Mouse (Mus musculus): ENCODE measurements around the gene Cdk5rap1. TPM values are rescaled to one million over a fixed set of nuclear protein-coding genes. Genes with fewer than 3 reads are reported as not detected.
A peak's percentile ranks its signal among the peaks of the same experiment; 100 is the strongest.
"Not testable (repeated sequence)": the region's sequence is repeated elsewhere in the genome, so short reads cannot be mapped to it uniquely, and the experiment has no call there.

Gene Cdk5rap1
- total and polyA plus RNA-seq, 2 experiments from 2014 or later, result 10.4 to 14.3 TPM

DNA sequence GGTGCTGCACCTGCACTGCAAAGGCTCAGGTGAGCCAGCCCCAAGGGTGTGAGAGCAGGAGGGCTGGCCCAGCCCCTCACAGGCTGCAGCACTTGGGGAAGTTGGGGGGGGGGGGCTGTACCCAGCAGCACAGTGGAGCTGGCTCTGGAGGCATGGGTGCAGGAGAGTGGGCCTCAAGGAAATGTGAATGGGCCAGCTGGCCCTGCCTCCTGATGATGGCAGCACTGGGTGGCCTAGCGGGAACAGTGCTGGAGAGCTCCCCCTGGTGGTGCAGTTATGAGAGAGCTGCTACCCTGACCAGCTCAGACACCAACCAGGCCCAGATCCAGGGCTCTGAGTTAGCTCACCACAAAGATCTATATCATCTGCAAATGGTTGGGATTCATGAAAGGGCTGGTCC, 72.3 kb downstream of the Cdk5rap1 start:
- peak; percentile 47 for ATAC-seq
- no peak overlapping the region for H3K4me3 ChIP-seq (ENCODE audit: low read depth, low read length)
- peak; percentile 78 for TF ChIP-seq CTCF (IDR thresholded peaks at IDR 0.05; ENCODE audit: low read depth)
- H3K9ac ChIP-seq, result no peak overlapping the region
- H3K36me3 ChIP-seq (ENCODE audit: insufficient read depth), result no peaks in the 10 kb centered on the region
- H3K9me3 ChIP-seq (ENCODE audit: low read length), result no peaks in the 10 kb centered on the region
- no peaks in the 10 kb centered on the region for H3K4me1 ChIP-seq (ENCODE audit: insufficient read depth)
- no peak overlapping the region for H3K27ac ChIP-seq (ENCODE audit: low read depth, low read length)
- 0% methylated on average over 1 of the region's 1 CpGs for WGBS
- DNase-seq, result peak; percentile 54
- H3K4me2 ChIP-seq (ENCODE audit: low read depth), result no peak overlapping the region
- no peaks in the 10 kb centered on the region for H3K27me3 ChIP-seq (ENCODE audit: insufficient read depth, low read length)

- H3K27me3 ChIP-seq (ENCODE audit: insufficient read depth, low read length); H3K36me3 ChIP-seq (ENCODE audit: insufficient read depth); H3K4me2 ChIP-seq (ENCODE audit: low read depth); ATAC-seq; H3K9ac ChIP-seq; H3K9me3 ChIP-seq (ENCODE audit: low read length); H3K4me1 ChIP-seq (ENCODE audit: insufficient read depth); H3K4me3 ChIP-seq (ENCODE audit: low read depth, low read length); H3K27ac ChIP-seq (ENCODE audit: low read depth, low read length): not testable (repeated sequence)
- 6% methylated on average over 10 of the region's 10 CpGs for WGBS
- peak; percentile 67 for DNase-seq
- TF ChIP-seq CTCF (IDR thresholded peaks at IDR 0.05; ENCODE audit: low read depth), result peak; percentile 63
These were observed 78.1 kb downstream of the Cdk5rap1 start for GRCm38 (mm10) chr2:154294746-154295145.

- no peaks in the 10 kb centered on the region for H3K27me3 ChIP-seq (ENCODE audit: insufficient read depth, low read length)
- no peak overlapping the region for H3K27ac ChIP-seq (ENCODE audit: low read depth, low read length)
- H3K4me3 ChIP-seq (ENCODE audit: low read depth, low read length), result no peak overlapping the region
- DNase-seq, result no peak
- no peaks in the 10 kb centered on the region for H3K9me3 ChIP-seq (ENCODE audit: low read length)
- no peak overlapping the region for H3K4me2 ChIP-seq (ENCODE audit: low read depth)
- no peaks in the 10 kb centered on the region for H3K4me1 ChIP-seq (ENCODE audit: insufficient read depth)
- H3K36me3 ChIP-seq (ENCODE audit: insufficient read depth), result no peaks in the 10 kb centered on the region
- 76% methylated on average over 1 of the region's 1 CpGs for WGBS
- H3K9ac ChIP-seq, result no peak overlapping the region
- no peak for ATAC-seq
- no peak for TF ChIP-seq CTCF (IDR thresholded peaks at IDR 0.05; ENCODE audit: low read depth)
These were observed 80.0 kb downstream of the Cdk5rap1 start for GRCm38 (mm10) chr2:154292833-154293232.

GRCm38 (mm10) chr2:154291866-154292265, 80.9 kb downstream of the Cdk5rap1 start:
- not testable (repeated sequence) for ATAC-seq; H3K4me3 ChIP-seq (ENCODE audit: low read depth, low read length); H3K4me1 ChIP-seq (ENCODE audit: insufficient read depth); H3K27ac ChIP-seq (ENCODE audit: low read depth, low read length); H3K36me3 ChIP-seq (ENCODE audit: insufficient read depth); H3K4me2 ChIP-seq (ENCODE audit: low read depth); H3K27me3 ChIP-seq (ENCODE audit: insufficient read depth, low read length); H3K9ac ChIP-seq; H3K9me3 ChIP-seq (ENCODE audit: low read length); DNase-seq
- WGBS, result 86% methylated on average over 3 of the region's 3 CpGs

Other genes with a start within 250 kb of the Cdk5rap1 start
- not detected in 2 replicates for gene Bpifa3, start 242.7 kb downstream of the Cdk5rap1 start, total RNA-seq (2014; rRNA removed)
- gene Bpifa3, start 242.7 kb downstream of the Cdk5rap1 start, polyA plus RNA-seq (2015; fragmentation: Nextera tagmentation; extraction: Ambion mirVana), result not detected in 2 replicates
- gene Bpifa1, start 230.1 kb downstream of the Cdk5rap1 start, total RNA-seq (2014; rRNA removed), result 0.31 and 2.0 TPM in 2 replicates
- gene Bpifa1, start 230.1 kb downstream of the Cdk5rap1 start, polyA plus RNA-seq (2015; fragmentation: Nextera tagmentation; extraction: Ambion mirVana), result 0.25 and 0.48 TPM in 2 replicates
- not detected in 2 replicates for gene Bpifa5, start 210.4 kb downstream of the Cdk5rap1 start, total RNA-seq (2014; rRNA removed)
- gene Bpifa5, start 210.4 kb downstream of the Cdk5rap1 start, polyA plus RNA-seq (2015; fragmentation: Nextera tagmentation; extraction: Ambion mirVana), result not detected in 2 replicates
- 0.33 TPM in 1 of 2 replicates, not detected in the other for gene Bpifb1, start 182.2 kb downstream of the Cdk5rap1 start, total RNA-seq (2014; rRNA removed)
- 0.23 and 0.92 TPM in 2 replicates for gene Bpifb1, start 182.2 kb downstream of the Cdk5rap1 start, polyA plus RNA-seq (2015; fragmentation: Nextera tagmentation; extraction: Ambion mirVana)
- gene Bpifb5, start 149.3 kb downstream of the Cdk5rap1 start, total RNA-seq (2014; rRNA removed), result 0.14 and 0.31 TPM in 2 replicates
- gene Bpifb5, start 149.3 kb downstream of the Cdk5rap1 start, polyA plus RNA-seq (2015; fragmentation: Nextera tagmentation; extraction: Ambion mirVana), result 0.24 and 0.53 TPM in 2 replicates
- not detected in 2 replicates for gene Bpifb9a, start 115.2 kb downstream of the Cdk5rap1 start, total RNA-seq (2014; rRNA removed)
- 0.65 TPM in 1 of 2 replicates, not detected in the other for gene Bpifb9a, start 115.2 kb downstream of the Cdk5rap1 start, polyA plus RNA-seq (2015; fragmentation: Nextera tagmentation; extraction: Ambion mirVana)
- gene Bpifb9b, start 65.8 kb downstream of the Cdk5rap1 start, total RNA-seq (2014; rRNA removed), result 0.38 TPM in 1 of 2 replicates, not detected in the other
- gene Bpifb9b, start 65.8 kb downstream of the Cdk5rap1 start, polyA plus RNA-seq (2015; fragmentation: Nextera tagmentation; extraction: Ambion mirVana), result 0.34 TPM in 1 of 2 replicates, not detected in the other
- gene Snta1, start 35.1 kb upstream of the Cdk5rap1 start, total RNA-seq (2014; rRNA removed), result 23.0 and 25.3 TPM in 2 replicates
- gene Snta1, start 35.1 kb upstream of the Cdk5rap1 start, polyA plus RNA-seq (2015; fragmentation: Nextera tagmentation; extraction: Ambion mirVana), result 14.8 and 15.8 TPM in 2 replicates
- gene Cbfa2t2, start 63.5 kb upstream of the Cdk5rap1 start, total RNA-seq (2014; rRNA removed), result 32.5 and 41.8 TPM in 2 replicates
- 22.1 and 31.9 TPM in 2 replicates for gene Cbfa2t2, start 63.5 kb upstream of the Cdk5rap1 start, polyA plus RNA-seq (2015; fragmentation: Nextera tagmentation; extraction: Ambion mirVana)
- gene 1700003F12Rik, start 174.1 kb upstream of the Cdk5rap1 start, total RNA-seq (2014; rRNA removed), result 1.7 and 6.4 TPM in 2 replicates
- gene 1700003F12Rik, start 174.1 kb upstream of the Cdk5rap1 start, polyA plus RNA-seq (2015; fragmentation: Nextera tagmentation; extraction: Ambion mirVana), result 2.8 and 3.2 TPM in 2 replicates
- gene Actl10, start 178.8 kb upstream of the Cdk5rap1 start, total RNA-seq (2014; rRNA removed), result 0.15 and 0.48 TPM in 2 replicates
- 0.13 TPM in 1 of 2 replicates, not detected in the other for gene Actl10, start 178.8 kb upstream of the Cdk5rap1 start, polyA plus RNA-seq (2015; fragmentation: Nextera tagmentation; extraction: Ambion mirVana)
- gene Necab3, start 185.9 kb upstream of the Cdk5rap1 start, total RNA-seq (2014; rRNA removed), result 14.5 and 16.3 TPM in 2 replicates
- gene Necab3, start 185.9 kb upstream of the Cdk5rap1 start, polyA plus RNA-seq (2015; fragmentation: Nextera tagmentation; extraction: Ambion mirVana), result 14.7 and 17.2 TPM in 2 replicates
- 2.8 and 3.0 TPM in 2 replicates for gene E2f1, start 196.9 kb upstream of the Cdk5rap1 start, total RNA-seq (2014; rRNA removed)
- gene E2f1, start 196.9 kb upstream of the Cdk5rap1 start, polyA plus RNA-seq (2015; fragmentation: Nextera tagmentation; extraction: Ambion mirVana), result 4.7 and 4.9 TPM in 2 replicates
- gene Pxmp4, start 230.7 kb upstream of the Cdk5rap1 start, total RNA-seq (2014; rRNA removed), result 13.2 and 15.0 TPM in 2 replicates
- 16.6 and 17.9 TPM in 2 replicates for gene Pxmp4, start 230.7 kb upstream of the Cdk5rap1 start, polyA plus RNA-seq (2015; fragmentation: Nextera tagmentation; extraction: Ambion mirVana)
- 8.8 and 10.2 TPM in 2 replicates for gene Zfp341, start 240.3 kb upstream of the Cdk5rap1 start, total RNA-seq (2014; rRNA removed)
- gene Zfp341, start 240.3 kb upstream of the Cdk5rap1 start, polyA plus RNA-seq (2015; fragmentation: Nextera tagmentation; extraction: Ambion mirVana), result 1.3 and 1.4 TPM in 2 replicates
- 1.1 TPM in 1 of 2 replicates, not detected in the other for gene 4930519P11Rik, start 240.4 kb upstream of the Cdk5rap1 start, total RNA-seq (2014; rRNA removed)
- gene 4930519P11Rik, start 240.4 kb upstream of the Cdk5rap1 start, polyA plus RNA-seq (2015; fragmentation: Nextera tagmentation; extraction: Ambion mirVana), result 0.64 TPM in 1 of 2 replicates, not detected in the other

Data from forebrain, postnatal 0 days (tissue).